Mouse (Mus musculus) thymus, postnatal 0 days (tissue): ENCODE measurements at regions not wholly inside any gene's neighbourhood (a gene's known extent, or its start where the extent isn't known, plus 50 kb on each side); places are given as distances from the start of the nearest gene placed in this dataset.

Experiments used
- DNase-seq: peaks from one replicate; pipeline ENCODE4 v3.0.0-alpha.2; 2015; ENCODE audit warnings: low spot score

DNA sequence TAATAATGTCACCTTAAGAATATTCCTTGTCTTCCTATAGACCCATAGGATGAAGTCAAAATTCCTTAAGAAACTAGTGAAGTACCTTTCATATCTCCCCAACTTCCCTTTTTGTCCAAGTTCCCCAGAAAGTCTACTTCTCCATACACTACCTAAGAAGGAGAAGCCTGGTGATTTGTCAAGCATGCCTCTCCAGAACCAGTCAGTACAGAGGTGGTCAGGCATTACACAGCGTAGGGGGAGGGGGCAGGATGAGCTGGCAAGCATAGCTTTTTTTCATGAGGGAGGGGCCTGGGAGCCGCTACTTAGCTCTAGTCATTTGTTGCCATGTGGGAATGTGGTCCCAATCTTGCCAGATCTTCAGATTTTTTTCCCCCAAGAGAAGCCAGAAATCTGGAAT, 54.0 kb upstream of the Satb2 start:
- DNase-seq, result no peak

DNA sequence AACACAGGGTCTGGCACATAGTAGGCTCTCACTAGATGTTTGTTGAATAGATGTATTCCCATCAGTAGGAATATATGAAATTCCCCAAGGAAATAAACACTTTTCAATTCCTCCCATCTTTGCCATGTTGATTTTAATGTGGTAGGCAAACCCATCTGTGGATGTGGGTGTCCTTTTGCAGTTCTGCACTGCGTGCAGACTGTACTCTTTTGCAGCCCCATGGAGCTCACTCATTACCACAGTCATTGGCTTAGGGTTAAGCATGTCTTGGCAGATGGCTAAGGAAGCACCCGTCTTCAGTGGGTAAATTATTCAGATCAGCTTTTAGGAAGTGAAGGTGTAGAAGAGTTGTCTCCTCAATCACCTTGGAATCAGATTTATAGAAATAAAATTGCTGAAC, 54.8 kb upstream of the Satb2 start:
- DNase-seq, result no peak

DNA sequence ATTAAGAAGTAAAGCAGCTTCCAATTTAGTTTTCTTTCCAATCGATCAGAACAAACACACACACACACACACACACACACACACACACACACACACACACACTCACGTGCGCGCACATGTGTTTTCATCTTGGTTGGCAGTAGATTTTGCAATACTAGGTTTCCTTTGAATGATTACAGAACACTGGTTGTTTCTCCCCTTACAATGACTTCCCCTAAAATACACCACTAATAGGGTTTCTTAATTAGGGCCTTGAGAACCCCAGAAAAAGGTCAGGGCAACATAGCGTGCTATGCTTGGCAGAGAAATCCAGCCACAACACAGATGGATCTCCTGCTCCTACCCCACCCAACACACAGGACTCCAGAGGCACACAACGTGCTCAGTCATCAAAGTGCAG, 56.0 kb upstream of the Satb2 start:
- no peak for DNase-seq

- DNase-seq, result no peak
These were observed 57.9 kb upstream of the Satb2 start for GRCm38 (mm10) chr1:57036382-57036781.

GRCm38 (mm10) chr1:57040201-57040600, 61.8 kb upstream of the Satb2 start:
- DNase-seq, result no peak

GRCm38 (mm10) chr1:57041578-57041977, 63.1 kb upstream of the Satb2 start:
- DNase-seq, result no peak

GRCm38 (mm10) chr1:57053836-57054235, 75.4 kb upstream of the Satb2 start:
- no peak for DNase-seq

- no peak for DNase-seq
These were observed 77.5 kb upstream of the Satb2 start for GRCm38 (mm10) chr1:57055976-57056375.

DNA sequence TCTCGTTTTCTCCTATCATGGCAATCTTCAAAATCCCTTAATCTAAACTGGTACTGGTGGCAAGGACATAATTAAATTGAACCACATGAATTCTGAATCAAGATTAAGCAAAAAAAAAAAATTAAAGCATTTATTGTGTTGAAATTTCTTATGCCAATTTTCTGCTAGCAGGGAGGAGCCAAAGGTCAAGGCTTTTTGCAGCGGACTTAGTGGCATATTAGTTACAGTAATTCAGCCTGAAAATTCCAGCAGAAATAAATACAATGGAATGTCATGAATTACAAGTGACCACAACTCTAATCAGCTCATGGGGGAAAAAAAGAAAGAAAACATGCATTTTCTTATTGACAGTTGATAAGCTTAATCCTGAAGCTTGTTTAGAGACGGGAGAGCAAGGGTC, 80.8 kb upstream of the Satb2 start:
- no peak for DNase-seq

- DNase-seq, result no peak
These were observed 96.8 kb upstream of the Satb2 start for GRCm38 (mm10) chr1:57075221-57075620.

- DNase-seq, result no peak
These were observed 98.2 kb upstream of the Satb2 start for GRCm38 (mm10) chr1:57076696-57077095.

DNA sequence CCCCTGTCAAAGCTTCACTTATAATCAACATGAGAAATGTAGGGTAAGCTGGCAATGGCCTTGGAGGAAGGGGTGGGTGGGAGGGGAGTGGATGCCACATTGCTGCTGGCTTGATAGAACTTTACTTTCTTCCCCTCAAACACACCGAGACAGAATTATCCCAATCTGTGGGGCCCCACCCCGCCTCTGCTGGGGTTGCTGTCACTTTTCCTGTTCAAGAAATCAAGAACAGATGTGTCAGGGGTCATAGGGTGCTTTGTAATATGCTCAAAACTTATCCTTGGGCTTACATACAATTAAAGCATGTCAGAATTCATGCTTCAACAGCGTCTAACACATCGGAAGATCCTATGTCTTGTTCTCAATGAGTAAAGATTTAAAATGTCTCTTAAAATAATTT, 101.9 kb upstream of the Satb2 start:
- no peak for DNase-seq

- no peak for DNase-seq
These were observed 104.7 kb upstream of the Satb2 start for GRCm38 (mm10) chr1:57083134-57083533.

- no peak for DNase-seq
These were observed 105.2 kb upstream of the Satb2 start for GRCm38 (mm10) chr1:57083540-57084083.

GRCm38 (mm10) chr1:57095361-57096247, 117.2 kb upstream of the Satb2 start:
- DNase-seq, result no peak

- DNase-seq, result no peak
These were observed 117.8 kb upstream of the Satb2 start for GRCm38 (mm10) chr1:57096248-57096600.

DNA sequence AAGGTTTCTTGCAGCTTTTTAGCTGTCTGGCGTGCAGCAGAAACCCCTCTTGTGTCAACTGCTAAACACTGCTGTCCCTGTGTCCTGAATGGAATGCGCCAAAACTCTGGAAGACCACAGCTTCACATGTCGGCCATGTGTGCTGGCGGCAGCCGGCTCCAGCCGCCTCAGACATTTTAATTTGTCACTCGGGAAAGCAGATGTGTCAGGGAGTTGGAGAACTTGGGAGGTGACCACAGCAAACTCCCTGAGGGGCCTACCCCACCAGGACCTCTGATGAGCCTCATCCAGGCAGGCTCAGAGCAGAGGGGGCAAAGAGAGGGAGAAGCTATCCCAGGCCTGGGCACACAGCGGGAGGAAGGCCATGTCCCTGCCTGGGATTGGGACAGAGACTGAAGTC, 118.3 kb upstream of the Satb2 start:
- DNase-seq, result no peak

GRCm38 (mm10) chr1:57100614-57101013, 122.2 kb upstream of the Satb2 start:
- DNase-seq, result no peak

GRCm38 (mm10) chr1:57107308-57107707, 128.9 kb upstream of the Satb2 start:
- DNase-seq, result no peak

GRCm38 (mm10) chr1:57120678-57121077, 142.2 kb upstream of the Satb2 start:
- DNase-seq, result no peak

DNA sequence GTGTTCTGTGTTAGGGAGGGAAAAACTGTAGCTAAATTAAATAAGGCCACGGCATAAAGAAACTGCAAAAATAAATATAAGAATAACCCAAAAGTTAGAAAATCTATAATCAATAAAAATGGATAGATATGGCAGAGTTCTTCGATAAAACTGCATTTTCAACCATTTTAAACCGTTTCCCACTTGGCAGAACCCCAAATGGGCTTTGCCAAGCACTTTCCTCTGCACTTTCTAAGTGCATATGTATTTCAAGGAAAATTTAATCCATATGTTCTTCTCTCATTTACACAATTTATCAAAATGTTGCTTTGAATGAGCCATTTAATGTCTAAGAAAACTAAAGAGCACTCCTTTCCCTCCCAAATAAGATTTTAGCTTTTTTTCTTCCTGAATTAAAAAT, 165.7 kb upstream of the Satb2 start:
- DNase-seq, result no peak

DNA sequence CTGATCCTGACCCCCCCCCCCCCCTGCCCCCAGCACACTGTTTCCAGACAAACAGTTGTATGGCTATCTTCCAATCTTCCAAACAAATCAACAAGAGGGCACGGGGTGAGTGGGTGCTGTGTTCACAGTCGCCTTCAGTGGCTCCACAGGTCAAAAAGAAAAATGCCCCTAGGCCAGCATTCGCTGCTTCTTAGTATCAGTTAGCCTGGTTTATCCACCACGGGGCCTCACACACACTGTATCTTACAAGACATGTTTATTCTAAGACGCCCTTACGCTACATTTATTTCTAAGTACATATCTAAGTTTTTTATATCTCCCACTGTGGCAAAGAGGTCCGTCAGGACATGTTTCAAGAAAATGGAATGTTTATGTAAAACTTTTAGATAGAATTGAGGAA, 177.4 kb upstream of the Satb2 start:
- DNase-seq, result no peak

DNA sequence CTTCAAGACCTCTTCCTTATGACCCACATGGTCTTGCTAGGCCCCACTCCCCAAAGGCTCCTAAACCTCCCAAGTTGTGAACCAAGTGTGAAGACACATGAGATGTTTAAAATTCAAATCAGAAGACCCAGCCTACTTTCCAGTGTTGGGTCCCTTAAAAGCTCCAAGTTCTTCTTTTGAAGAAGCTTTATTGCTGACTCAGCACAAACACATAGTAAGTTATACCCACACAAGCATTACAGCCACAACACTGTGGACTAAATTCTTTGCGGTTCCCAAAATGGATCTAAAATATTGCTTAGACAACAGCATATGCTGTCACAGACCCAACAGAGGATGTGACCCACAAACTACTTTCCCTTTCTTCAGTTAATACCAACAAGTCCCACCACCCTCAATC, 186.0 kb upstream of the Satb2 start:
- no peak for DNase-seq
